Mouse (Mus musculus) bone marrow macrophage, adult 2 months (primary cell): Measurements from ENCODE around the gene Sipa1l3. TPM values are rescaled to one million over a fixed set of nuclear protein-coding genes. Genes with fewer than 3 reads are reported as not detected.

Experiments used
- H3K27ac ChIP-seq: 2 replicates; pipeline ENCODE4 v1.5.1; 2012; ENCODE audit warnings: low read depth, low read length; ENCODE audit not compliant: insufficient read depth
- H3K4me1 ChIP-seq: 2 replicates; pipeline ENCODE4 v1.6.1; 2012; ENCODE audit warnings: low read length; ENCODE audit not compliant: control insufficient read depth, insufficient read depth
- H3K4me3 ChIP-seq: 2 replicates; pipeline ENCODE4 v1.5.1; 2012; ENCODE audit warnings: mild to moderate bottlenecking, low read length, moderate library complexity; ENCODE audit not compliant: insufficient read depth
- CTCF ChIP-seq: IDR thresholded peaks from 2 replicates; pipeline ENCODE4 v1.5.1; 2012; ENCODE audit warnings: low read depth, mild to moderate bottlenecking, low read length, moderate library complexity
- POLR2A ChIP-seq: IDR thresholded peaks from 2 replicates; pipeline ENCODE4 v1.6.1; 2012; ENCODE audit warnings: mild to moderate bottlenecking, low read depth, low read length, borderline replicate concordance
- polyA plus RNA-seq: library from polyadenylated mRNA; stranded (reverse); fragments of >200 nt; gene quantifications from 2 replicates; pipeline ENCODE4 v1.2.4, GENCODE M21; 2012; ENCODE audit not compliant: missing spikeins, insufficient read depth, insufficient read length

Sipa1l3 gene
- polyA plus RNA-seq, 1 experiment: 23.4 TPM

- no peak overlapping the region for H3K4me3 ChIP-seq
- H3K27ac ChIP-seq: no peak overlapping the region
- TF ChIP-seq POLR2A: no peak
- no peak for TF ChIP-seq CTCF
- H3K4me1 ChIP-seq: peaks cover 34% of the 10 kb centered on the region
Observed at GRCm38 (mm10) chr7:29511598-29512275, 6.7 kb downstream of the Sipa1l3 start.

GRCm38 (mm10) chr7:29508522-29508921 lies 9.9 kb downstream of the Sipa1l3 start:
- Histone ChIP-seq H3K4me3 (no peak overlapping the region), H3K4me1 (peaks cover 54% of the 10 kb centered on the region), H3K27ac (no peak overlapping the region)
- TF ChIP-seq POLR2A: no peak
- TF ChIP-seq CTCF: no peak

- Histone ChIP-seq H3K4me3 (no peak overlapping the region), H3K4me1 (peaks cover 41% of the 10 kb centered on the region), H3K27ac (peak overlapping the region; percentile 3; the same call in 1 of the 2 replicates)
- TF ChIP-seq CTCF (no peak), POLR2A (no peak)
Observed at GRCm38 (mm10) chr7:29505337-29506318, 12.8 kb downstream of the Sipa1l3 start.

- TF ChIP-seq CTCF (no peak), POLR2A (no peak)
- Histone ChIP-seq H3K4me1 (peaks cover 41% of the 10 kb centered on the region), H3K27ac (peak overlapping the region; percentile 3; the same call in 1 of the 2 replicates), H3K4me3 (no peak overlapping the region)
Observed at GRCm38 (mm10) chr7:29504683-29505290, 13.7 kb downstream of the Sipa1l3 start.

- peaks cover 32% of the 10 kb centered on the region for H3K4me1 ChIP-seq
- no peak for TF ChIP-seq POLR2A
- TF ChIP-seq CTCF: no peak
- H3K27ac ChIP-seq: no peak overlapping the region
- no peak overlapping the region for H3K4me3 ChIP-seq
Observed at GRCm38 (mm10) chr7:29503616-29504015, 14.8 kb downstream of the Sipa1l3 start.

- TF ChIP-seq POLR2A: no peak
- no peak for TF ChIP-seq CTCF
- Histone ChIP-seq H3K4me3 (no peak overlapping the region), H3K27ac (no peak overlapping the region), H3K4me1 (peaks cover 38% of the 10 kb centered on the region)
Observed at GRCm38 (mm10) chr7:29501214-29501613, 17.2 kb downstream of the Sipa1l3 start.

GRCm38 (mm10) chr7:29499071-29499470 lies 19.4 kb downstream of the Sipa1l3 start:
- TF ChIP-seq CTCF (no peak), POLR2A (no peak)
- peaks cover 26% of the 10 kb centered on the region for H3K4me1 ChIP-seq
- no peak overlapping the region for H3K4me3 ChIP-seq
- no peak overlapping the region for H3K27ac ChIP-seq

GRCm38 (mm10) chr7:29496953-29497590 lies 21.4 kb downstream of the Sipa1l3 start:
- Histone ChIP-seq H3K4me1 (peaks cover 30% of the 10 kb centered on the region), H3K27ac (no peak overlapping the region), H3K4me3 (no peak overlapping the region)
- TF ChIP-seq POLR2A (no peak), CTCF (no peak)

GRCm38 (mm10) chr7:29496332-29496731 lies 22.1 kb downstream of the Sipa1l3 start:
- H3K4me3 ChIP-seq: no peak overlapping the region
- TF ChIP-seq POLR2A (no peak), CTCF (no peak)
- no peak overlapping the region for H3K27ac ChIP-seq
- H3K4me1 ChIP-seq: peaks cover 31% of the 10 kb centered on the region

- Histone ChIP-seq H3K4me3 (no peak overlapping the region), H3K27ac (no peak overlapping the region), H3K4me1 (peaks cover 35% of the 10 kb centered on the region)
- TF ChIP-seq POLR2A: no peak
- no peak for TF ChIP-seq CTCF
Observed at GRCm38 (mm10) chr7:29495880-29496279, 22.6 kb downstream of the Sipa1l3 start.
